Mouse (Mus musculus) megakaryocyte, embryonic 14.5 days (primary cell): Measurements from ENCODE around the gene Trib2.

ENCODE experiments used
- FLI1 ChIP-seq: IDR thresholded peaks from 2 replicates; pipeline ENCODE4 v1.6.1; 2012; ENCODE audit warnings: low read length, inconsistent platforms, mixed read lengths
- GATA1 ChIP-seq: IDR thresholded peaks from 3 replicates; pipeline ENCODE4 v1.6.1; 2012; ENCODE audit warnings: mixed read lengths, low read length, inconsistent platforms, borderline replicate concordance

GRCm38 (mm10) chr12:15754602-15755001, 62.1 kb downstream of the Trib2 start:
- TF ChIP-seq GATA1 = no peak
- TF ChIP-seq FLI1 = no peak
